ENCODE assay signal across 29 mouse cellular contexts in the genomic region with DNA sequence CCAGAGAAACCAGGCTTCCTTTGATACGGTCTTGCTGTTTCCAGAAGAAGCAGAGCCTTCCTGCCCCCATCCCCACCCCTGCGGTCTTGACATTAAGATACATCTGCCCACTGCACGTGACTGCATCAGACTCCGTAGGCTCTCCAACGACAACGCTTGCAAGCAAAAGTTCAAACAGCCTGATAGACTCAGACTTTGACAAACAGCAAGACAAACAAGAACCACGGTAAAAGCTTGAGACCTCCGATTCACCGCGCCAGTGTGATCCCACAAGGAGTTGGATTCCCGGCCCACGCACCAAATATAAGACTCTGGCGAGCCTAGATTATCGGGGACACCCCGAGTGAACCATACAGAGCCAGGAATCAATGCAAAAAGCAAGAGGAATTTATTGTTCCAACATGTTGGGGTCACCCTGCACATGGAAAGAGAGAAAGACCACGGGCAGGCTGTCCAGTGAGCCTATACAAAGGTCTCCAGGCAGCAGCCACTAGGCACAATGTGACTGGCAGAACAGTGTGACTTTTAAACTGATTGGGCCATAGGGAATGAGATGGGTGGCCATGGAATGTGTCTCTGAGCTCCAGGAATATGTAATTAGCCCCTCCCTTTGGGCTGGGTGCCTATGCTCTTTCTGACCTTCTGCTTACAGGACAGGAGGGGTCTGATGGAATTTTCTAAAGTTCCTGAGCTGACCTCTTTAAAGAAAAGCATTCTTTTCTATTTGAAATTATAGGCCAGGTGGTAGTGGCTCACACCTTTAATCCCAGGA. TPM values are rescaled to one million over a fixed set of nuclear protein-coding genes. Genes with fewer than 3 reads are reported as not detected.
A peak's percentile ranks its signal among the peaks of the same experiment; 100 is the strongest.
DNase-seq lines count a peak whose midpoint lies in the region; ATAC-seq lines count a peak whose summit lies in the region.
"Had no signal": no experiment of that assay in that cellular context is flagged by ENCODE, and none has a peak within 500 bp of the region (broad histone marks: within the 10 kb centered on the region; RNA-seq: fewer than 3 reads in every experiment).

No protein-coding gene starts in this region.

- peaks cover 4% of the 10 kb centered on the region for H3K4me1 ChIP-seq in heart, embryonic 15.5 days (replicated peaks)
- no peaks in the 10 kb centered on the region; the same call in 1 of the 2 replicates for H3K4me1 ChIP-seq in heart, embryonic 11.5 days (ENCODE audit: control insufficient read depth, insufficient read depth, low read length)
- H3K4me1 ChIP-seq: forebrain, embryonic 10.5 days; forebrain, embryonic 13.5 days; hindbrain, embryonic 10.5 days; hindbrain, embryonic 13.5 days; intestine, embryonic 15.5 days had no signal

- H3K27me3 ChIP-seq in heart, embryonic 15.5 days: peaks cover 9% of the 10 kb centered on the region
- H3K27me3 ChIP-seq in heart, embryonic 11.5 days (ENCODE audit: control insufficient read depth, insufficient read depth, low read length): no peaks in the 10 kb centered on the region

- H3K36me3 ChIP-seq in heart, embryonic 15.5 days: no peaks in the 10 kb centered on the region
- H3K36me3 ChIP-seq in heart, embryonic 11.5 days (ENCODE audit: control insufficient read depth, insufficient read depth, low read length): no peaks in the 10 kb centered on the region
- H3K36me3 ChIP-seq: forebrain, embryonic 10.5 days; heart, embryonic 13.5 days; hindbrain, embryonic 10.5 days; hindbrain, embryonic 13.5 days; intestine, embryonic 15.5 days had no signal

- no peak for ATAC-seq in heart, embryonic 15.5 days (replicated peaks; ENCODE audit: insufficient number of reproducible peaks, insufficient read depth, low FRiP score, low read depth)
- ATAC-seq in heart, embryonic 11.5 days (replicated peaks; ENCODE audit: insufficient number of reproducible peaks, low FRiP score, low TSS enrichment): no peak
- ATAC-seq: forebrain, embryonic 13.5 days; forebrain, embryonic 16.5 days; hindbrain, embryonic 16.5 days; intestine, embryonic 15.5 days had no signal

- no peak overlapping the region for H3K27ac ChIP-seq in heart, embryonic 15.5 days
- H3K27ac ChIP-seq in heart, embryonic 11.5 days (ENCODE audit: low read depth, low read length): no peak overlapping the region
- H3K27ac ChIP-seq: forebrain, embryonic 10.5 days; forebrain, embryonic 13.5 days; heart, adult 2 months; heart, embryonic 13.5 days; hindbrain, embryonic 10.5 days; hindbrain, embryonic 13.5 days; intestine, embryonic 15.5 days had no signal

- no peaks in the 10 kb centered on the region for H3K9me3 ChIP-seq in heart, embryonic 15.5 days (replicated peaks)
- H3K9me3 ChIP-seq in heart, embryonic 11.5 days (replicated peaks; ENCODE audit: control insufficient read depth, low read length): no peaks in the 10 kb centered on the region
- H3K9me3 ChIP-seq: forebrain, embryonic 10.5 days; forebrain, embryonic 13.5 days; heart, embryonic 13.5 days; hindbrain, embryonic 10.5 days; hindbrain, embryonic 13.5 days; intestine, embryonic 15.5 days had no signal

- H3K9ac ChIP-seq in heart, embryonic 15.5 days: no peak overlapping the region
- no peak overlapping the region for H3K9ac ChIP-seq in heart, embryonic 11.5 days (ENCODE audit: low read depth, low read length)
- H3K9ac ChIP-seq: forebrain, embryonic 13.5 days; heart, embryonic 13.5 days; hindbrain, embryonic 13.5 days; intestine, embryonic 15.5 days had no signal

- 72% methylated on average over 16 of the region's 16 CpGs for WGBS in heart, embryonic 15.5 days
- 77% methylated on average over 16 of the region's 16 CpGs for WGBS in heart, embryonic 11.5 days (ENCODE audit: insufficient replicate concordance)

- H3K4me2 ChIP-seq in heart, embryonic 15.5 days: peak overlapping the region; percentile 0; the same call in 1 of the 2 replicates
- no peak overlapping the region for H3K4me2 ChIP-seq in heart, embryonic 11.5 days
- H3K4me2 ChIP-seq: forebrain, embryonic 13.5 days; heart, embryonic 13.5 days; hindbrain, embryonic 13.5 days; intestine, embryonic 15.5 days had no signal

- peak; percentile 81 for DNase-seq in heart, adult 11 months
- DNase-seq in heart, adult 18-20 months: no peak
- peak; percentile 25 for DNase-seq in MN1 (ENCODE audit: low spot score)
- peak; percentile 14 for DNase-seq in brain, adult 2 months (ENCODE audit: low read depth, low spot score)
- DNase-seq in yolk sac, embryonic 10.5 days (ENCODE audit: low spot score): no peak
- no peak for DNase-seq in gastrocnemius, adult 8-10 months (ENCODE audit: low spot score in 2 of 2)
- DNase-seq: adrenal gland, adult 2 months; adrenal gland, postnatal 25 days; cerebellum, adult 18-20 months; cerebellum, adult 9-10 months; cerebellum, postnatal 14 days; gastrocnemius, postnatal 14 days; heart, adult 2 months; heart, postnatal 14 days; kidney, adult 11 months; kidney, adult 9 months had no signal

- no peak overlapping the region for H3K4me3 ChIP-seq in heart, embryonic 15.5 days
- no peak overlapping the region for H3K4me3 ChIP-seq in heart, embryonic 11.5 days (ENCODE audit: low read depth, low read length)
- H3K4me3 ChIP-seq: forebrain, embryonic 10.5 days; forebrain, embryonic 13.5 days; heart, adult 2 months; heart, embryonic 13.5 days; hindbrain, embryonic 10.5 days; hindbrain, embryonic 13.5 days; intestine, embryonic 15.5 days had no signal

RNA-seq across cellular contexts. Expression of a gene that starts 5.6 kb away (rescaled TPM):
- total RNA-seq in heart, adult 18-20 months (2021): under 1 TPM; 0.52 to 0.72 TPM
- 1.1 TPM in 2 replicates for polyA plus RNA-seq in heart, embryonic 15.5 days (2015; fragmentation: Nextera tagmentation; extraction: Ambion mirVana)
- polyA plus RNA-seq in heart, embryonic 11.5 days (2014; fragmentation: Nextera tagmentation; extraction: Ambion mirVana): 2.0 and 2.6 TPM in 2 replicates
- total RNA-seq in gastrocnemius, adult 8-10 months (2022): not detected
- total RNA-seq: gastrocnemius, adult 18-20 months; MEL had no signal
- polyA plus RNA-seq: embryonic facial prominence, embryonic 11.5 days; forebrain, embryonic 10.5 days had no signal

Comparison
In these comparisons a context has a peak if more than half of its experiments do, and no peak if none do; other contexts are left out.
1. DNase-seq: peak in heart, adult 11 months (single experiment), MN1 (single experiment) and brain, adult 2 months (single experiment); none in heart, adult 18-20 months (0 of 2), yolk sac, embryonic 10.5 days (single experiment) and gastrocnemius, adult 8-10 months (0 of 2).